Mouse (Mus musculus) cerebellum, postnatal 36 days (tissue): ENCODE measurements around the gene Gm11444.

Experiments used
- DNase-seq, 2 experiments: peaks; one replicate each; pipeline ENCODE4 v3.0.0; 2021 to 2022; ENCODE audit warnings: mixed read lengths in 2 of 2

Gene Gm11444

DNA sequence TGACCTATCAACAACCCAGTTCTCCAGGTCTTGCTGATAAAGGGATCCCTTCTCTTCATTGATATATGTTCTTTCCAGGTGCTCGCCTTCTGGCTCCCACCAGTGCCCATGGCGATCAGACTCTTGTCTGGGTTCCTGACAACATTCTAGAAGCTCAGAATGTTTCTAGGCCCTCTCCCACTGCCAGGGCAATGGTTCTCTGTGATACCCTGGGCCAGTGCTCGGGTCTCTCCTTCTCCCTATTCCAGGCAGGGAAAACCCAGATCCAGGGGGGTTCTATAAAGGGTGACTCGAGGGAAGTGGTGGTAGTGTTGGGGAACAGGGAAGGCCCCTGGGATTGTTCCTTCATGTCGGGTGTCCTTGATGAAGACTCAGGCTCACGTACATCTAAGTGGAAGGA, at the start of gene Gm11444:
Gm11444 (minus strand) TSS at position 101 of the 400 bp plus-strand sequence.
- DNase-seq: no peak

DNA sequence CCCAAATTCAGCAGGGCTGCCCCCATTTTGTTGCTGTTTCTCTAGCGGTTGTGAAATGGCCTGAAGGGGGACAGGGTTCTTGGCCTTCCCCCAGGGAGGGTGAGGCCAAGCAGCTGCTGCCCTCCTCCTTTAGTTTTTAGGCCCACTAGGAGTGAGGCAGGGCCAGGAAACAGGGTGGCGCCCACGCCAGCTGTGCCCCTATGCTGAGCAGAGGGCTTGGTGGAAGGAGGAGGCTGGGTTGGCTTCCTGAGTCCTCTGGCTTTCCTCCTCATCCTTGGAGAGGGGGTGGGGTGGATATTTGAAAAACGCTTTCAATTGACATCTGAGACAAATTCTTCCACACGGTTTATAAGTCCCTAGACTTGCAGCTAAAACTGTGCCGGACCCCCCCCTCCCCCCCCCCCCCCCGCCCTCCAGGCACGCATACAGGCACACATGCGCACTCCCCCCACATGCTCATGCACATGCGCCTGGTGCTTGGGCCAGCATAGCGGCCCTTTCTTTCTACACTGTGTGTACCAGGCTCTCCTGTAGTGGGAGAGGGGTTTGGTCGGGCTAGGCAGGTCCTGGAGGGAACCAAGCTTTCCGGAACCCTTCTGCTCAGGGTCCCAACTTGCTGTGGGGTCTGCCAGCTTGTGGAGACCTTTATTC, 46.3 kb upstream of the Gm11444 start:
- DNase-seq: no peak

DNA sequence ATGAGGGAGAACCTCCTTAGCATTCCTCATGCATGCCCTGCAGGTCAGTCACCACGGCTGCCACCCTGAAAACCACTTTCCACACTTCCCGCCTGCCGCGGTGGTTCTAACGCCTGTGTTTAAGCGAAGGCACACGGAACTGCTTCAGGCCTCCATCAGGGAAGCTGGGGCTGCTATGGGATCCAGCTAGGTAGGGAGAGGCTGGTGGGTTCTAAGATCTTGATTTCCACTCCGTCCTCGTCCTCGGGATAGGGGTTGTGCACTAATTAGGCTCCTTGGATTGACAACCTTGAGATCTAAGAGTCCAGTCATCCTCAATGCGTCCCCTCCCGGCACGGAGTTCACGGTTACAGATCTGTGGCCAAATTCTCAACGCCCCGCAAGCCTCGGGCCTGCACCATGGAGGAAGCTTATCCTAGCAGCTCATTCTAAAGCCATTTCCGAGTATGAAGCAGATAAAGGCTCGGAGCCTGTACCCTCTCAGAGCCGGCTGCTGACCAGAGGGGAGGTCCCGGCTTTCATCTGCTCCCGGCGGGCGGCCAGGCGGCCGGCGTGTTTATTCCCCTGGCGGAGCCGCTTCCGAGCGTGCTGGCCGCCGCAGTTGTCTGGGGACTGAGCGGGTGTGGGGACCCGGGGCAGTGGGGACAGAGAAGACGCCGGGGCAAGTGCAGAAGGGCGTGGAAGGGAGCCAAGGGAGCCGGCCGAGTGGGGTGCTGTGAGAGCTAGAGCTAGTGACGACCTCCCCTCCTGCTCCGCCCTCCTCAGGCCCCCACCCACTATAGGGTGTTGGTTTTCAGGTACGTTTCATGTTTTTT, 44.8 kb upstream of the Gm11444 start:
- DNase-seq: no peak

DNA sequence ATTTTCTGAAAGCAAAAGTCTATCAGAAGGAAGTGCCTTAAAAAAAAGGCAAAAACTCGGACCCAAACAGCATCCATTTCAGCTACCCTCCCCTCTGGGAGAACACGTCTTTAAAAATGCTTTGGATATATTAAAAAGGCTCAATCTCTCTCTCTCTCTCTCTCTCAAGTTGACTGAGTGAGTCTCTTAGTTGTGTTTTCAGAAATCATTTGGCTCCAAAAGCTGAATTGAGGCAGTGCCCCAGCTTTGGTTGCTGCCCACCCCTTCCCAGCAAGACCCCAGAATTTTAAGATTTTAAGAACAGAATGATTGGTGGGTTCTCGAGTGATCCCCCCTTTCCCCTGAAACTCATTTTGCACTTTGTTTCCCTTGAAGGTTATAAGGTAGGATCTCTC, 44.0 kb upstream of the Gm11444 start:
- no peak for DNase-seq

DNA sequence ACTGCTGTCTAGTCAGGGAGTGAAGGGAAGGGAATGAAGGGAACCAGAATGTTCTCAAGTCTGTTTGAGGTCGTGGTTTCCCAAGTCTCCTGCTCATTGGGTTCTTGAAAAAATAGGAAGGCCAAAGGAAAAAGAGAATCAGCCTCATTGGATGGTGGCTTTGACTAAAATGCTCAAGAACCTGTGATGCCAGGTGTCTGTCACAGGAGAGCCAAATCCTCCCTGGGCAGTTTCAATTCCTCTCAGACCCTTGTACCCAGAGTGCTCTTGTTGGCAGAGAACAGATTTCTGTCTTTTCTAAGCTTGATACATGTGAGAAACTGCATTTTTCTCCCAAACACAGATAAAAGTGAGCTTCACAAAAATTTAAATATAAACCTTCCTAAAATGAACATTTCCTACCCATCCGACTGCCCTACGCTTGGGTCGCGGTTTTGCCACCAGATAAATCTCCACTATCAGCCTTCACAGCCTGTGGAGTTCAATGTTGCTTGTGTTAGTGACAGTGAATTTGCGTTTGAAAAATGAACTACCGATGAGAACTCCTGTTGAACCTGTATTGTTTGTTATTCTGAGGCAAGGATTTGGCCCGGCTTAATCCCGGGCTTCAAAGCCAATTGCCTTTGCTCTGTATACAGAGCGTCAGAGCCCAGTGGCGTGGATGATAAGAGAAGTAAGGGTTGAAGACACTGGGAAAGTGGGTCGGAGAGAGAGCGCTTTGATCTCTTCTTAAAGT, 43.4 kb upstream of the Gm11444 start:
- no peak for DNase-seq

DNA sequence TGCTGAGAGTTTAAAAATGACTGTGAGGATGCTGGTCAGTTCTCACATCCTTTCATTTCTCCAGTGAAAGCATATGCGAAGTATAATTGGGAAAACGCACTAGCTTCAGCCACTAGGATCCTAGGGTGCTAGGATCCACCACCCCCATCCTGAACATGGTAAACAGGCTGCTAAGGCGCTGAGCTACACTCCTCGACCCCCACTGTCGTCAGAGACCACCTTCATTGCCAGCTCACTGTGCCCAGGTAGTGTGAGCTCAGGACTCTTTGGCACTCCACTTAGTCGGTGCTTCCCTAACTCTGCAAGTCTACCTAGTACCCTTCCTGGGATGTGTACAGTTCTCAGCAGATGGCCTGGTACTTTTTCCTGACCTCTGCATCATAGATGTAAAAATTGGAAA, 42.6 kb upstream of the Gm11444 start:
- no peak for DNase-seq

DNA sequence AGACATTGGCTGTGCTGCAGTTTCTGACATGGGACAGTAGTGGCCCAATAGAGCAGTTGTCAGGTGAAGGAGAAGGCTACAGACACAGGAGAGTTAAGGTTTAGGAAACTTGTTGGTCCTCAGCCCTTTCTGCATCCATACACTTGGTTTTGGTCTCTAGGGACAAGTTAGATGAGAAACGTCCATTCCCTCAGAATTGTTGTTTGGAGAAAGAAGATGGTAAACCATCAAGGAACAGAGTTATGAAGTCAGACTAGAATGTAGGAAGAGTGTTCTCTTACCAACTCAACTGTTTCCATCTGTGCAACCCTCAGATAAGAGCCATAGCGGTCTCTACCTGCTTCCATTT, 41.5 kb upstream of the Gm11444 start:
- no peak for DNase-seq

DNA sequence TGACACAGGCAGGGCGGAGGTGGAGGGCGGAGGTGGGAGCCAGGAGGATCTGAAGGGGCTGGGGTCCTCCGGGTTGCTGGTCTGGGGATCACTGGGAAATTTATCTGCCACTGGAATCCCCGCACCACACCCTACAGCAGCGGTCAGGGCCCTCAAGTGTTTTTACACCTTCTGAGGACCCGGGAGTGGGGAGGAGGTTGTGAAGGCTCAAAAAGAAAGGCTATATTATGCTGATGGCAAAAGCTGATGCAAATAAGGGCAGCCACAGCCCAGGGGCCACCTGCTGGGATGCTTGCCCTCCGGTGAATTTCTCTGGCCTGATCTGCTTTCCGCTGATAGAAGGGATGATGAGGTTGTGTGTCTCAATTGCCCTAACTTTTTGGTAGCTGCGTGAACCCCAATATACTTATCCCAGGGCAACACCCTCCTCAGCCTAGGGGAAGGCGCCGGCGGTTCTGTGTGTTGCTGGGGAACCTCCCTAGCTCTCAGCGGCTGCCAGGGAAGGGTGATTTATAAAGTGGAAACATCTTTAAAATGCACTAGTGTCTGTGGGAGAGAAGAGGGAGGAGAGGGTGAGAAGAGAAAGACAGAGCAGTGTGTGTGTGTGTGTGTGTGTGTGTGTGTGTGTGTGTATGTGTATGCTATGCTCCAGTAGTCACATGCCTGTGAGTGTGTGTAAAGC, 41.0 kb upstream of the Gm11444 start:
- DNase-seq: no peak

DNA sequence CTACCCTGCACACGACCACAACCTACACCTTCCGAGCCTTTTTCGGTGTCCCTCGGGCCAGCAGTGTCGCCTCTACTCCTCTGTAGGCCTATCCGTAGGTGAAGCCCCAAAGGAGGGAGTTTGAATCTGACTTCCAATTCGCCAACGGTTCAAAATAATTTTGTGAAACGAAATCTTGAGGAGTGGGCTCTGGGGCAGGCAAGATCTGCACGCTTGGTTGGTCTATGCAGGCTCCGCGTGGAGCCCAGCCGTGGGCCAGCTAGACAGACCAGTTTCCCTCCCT, 40.4 kb upstream of the Gm11444 start:
- peak in 1 of 2 experiments; percentile 14 for DNase-seq

DNA sequence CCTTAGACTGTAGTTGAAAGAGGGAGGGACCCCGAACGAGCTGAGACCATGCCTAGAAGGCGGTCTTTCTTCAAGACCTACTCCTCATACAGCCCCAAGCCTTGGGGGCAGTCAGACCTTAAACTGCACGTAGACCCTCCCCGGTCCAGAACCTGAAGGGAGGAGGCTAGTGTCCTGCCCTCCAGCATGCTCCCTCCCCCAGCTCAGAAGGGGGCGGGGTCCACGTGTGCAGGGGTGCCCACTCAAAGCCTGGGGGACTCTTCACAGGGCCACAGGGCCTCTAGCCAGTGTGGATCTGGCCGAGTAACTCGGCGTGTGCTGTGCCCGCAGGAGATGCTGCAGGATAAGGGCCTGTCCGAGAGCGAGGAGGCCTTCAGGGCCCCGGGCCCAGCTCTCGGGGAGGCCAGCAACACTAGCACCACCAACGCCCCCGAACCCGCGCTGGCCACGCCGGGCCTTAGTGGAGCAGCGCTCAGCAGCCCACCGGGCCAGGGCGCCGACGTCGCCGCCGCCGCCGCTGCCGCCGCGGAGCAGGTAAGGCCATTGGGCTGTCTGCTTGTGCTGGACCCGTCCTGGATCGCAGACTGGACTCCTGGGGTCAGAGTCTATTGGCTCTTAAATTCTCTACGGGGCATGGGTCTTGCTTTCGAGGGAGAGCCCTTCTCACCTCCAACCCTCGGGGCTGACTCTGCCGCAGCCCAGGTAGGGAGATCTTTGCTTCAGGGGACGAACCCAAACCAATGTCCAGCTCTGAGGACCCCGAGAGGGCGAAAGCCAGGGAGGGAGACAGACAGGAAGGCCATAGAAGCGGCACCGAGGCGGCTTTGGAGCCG, 39.8 kb upstream of the Gm11444 start:
- DNase-seq: no peak

DNA sequence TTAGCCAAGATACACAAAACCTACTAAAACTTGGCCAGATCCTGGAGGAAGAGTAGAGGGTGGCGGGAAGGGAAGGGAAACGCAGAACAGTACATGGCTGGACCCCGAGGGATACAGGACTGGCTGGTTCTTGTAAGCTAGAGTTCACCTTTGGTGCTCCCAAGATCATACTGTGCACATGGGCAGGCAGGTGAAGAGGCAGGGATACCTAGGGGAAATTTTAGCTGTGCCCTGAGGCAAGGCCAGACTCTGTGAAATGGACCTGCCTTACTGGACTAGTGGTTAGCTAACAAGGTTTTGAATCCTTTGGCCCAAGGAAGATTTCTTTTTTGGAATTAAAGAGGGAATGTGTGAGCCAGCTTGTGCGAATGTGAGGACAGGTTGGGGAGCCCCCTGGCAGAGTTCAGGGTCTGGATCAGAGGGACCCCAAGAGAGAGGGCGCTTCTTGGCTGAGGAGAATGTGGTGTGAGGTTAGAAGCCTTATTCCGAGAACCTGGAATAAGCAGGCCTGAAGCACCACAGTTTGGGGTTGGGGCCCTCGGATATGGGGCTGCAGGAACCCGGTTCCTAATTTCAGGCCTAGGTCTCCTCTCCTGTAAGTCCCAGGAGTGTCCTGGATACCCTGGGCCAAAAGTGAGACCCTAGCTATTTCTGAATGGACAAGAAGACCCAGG, 39.1 kb upstream of the Gm11444 start:
- no peak for DNase-seq

DNA sequence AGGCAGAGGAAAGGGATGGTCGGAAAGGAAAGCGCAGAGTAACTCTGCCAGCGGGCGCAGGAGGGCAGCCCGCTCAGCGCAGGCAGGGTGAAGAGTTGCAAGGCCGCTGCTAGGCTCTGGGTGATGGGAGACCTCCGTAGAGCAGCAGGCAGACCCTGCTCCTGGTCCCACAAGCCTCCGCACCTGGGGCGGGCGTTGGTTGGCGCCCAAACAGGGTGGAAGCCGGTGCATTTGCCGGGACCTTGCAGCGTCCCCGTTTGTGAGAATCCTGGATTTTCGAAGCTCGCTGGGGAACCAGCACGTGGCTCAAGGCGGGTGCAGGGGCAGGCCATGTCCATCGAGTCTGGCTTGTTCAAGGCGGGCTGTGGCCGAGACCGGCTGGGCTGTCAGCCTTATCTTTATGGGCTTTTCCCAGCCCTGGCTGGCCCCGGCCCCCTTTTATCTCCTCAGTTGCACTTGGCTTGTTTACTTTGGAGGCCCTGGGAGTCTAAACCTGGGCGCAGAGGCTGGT, 38.4 kb upstream of the Gm11444 start:
- no peak for DNase-seq

DNA sequence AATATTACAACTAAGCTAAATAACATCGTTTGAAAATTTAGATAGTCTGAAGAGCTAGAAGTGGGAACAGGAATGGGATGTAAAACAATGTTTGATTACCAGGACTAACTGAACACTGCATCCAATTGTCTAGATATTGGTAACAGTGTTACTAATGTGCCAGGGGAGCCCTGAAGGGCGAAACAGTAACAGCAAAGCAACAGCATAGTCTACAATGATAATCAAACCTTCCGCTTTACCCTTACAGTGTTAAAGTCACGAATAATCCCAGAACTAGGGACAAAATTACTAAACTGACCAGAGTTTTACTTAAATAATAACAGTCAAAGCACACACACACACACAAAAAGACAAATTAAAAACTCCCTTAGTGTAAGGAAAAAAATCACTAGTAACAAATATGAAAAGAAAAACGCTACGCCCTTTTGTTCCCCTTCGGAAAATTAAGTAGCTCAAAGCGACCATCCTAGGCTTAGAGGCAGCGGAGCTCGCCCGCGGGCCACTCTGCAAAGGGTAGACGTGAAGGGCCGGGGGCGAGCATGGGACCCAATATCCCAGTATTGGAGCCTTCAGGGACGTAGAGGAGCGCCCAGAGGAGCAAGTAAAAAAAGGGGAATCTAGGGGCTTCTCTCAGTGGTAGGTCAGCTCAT, 37.8 kb upstream of the Gm11444 start:
- no peak for DNase-seq

DNA sequence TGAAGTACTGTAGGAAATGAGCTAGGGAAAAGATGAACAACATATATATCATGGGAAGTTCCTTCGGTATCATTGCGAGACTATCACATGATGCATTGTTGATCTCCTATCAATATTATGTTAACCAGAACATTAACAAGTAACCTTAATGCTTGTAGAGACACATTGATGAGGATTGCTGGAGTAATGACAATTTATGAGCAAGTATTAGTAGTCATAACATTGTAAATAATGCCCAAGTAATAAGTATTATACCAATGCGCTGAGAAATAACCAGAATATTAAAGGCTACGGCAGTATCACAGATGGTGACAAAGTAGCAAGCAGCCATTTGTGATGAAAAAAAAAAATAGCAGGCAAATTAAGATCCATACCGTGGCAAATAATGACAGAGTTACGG, 37.1 kb upstream of the Gm11444 start:
- no peak for DNase-seq

DNA sequence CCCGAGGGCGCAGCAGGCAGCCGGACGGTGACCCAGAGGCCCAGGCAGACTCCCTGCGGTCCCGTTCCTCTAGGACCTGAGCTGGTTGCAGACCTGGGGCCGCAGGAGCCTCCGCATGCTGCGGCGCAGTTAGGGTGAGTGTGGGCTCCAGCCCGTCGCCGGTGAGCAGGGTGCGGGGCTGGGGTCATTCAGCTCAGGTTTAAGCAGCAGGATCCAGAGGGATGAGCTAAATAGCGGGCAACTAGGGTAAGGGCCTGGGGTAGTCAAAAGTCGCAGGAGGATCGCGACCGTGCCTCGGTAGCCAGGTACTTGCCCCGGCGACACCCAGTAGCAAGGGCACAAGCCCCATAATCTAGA, 36.3 kb upstream of the Gm11444 start:
- DNase-seq: no peak

DNA sequence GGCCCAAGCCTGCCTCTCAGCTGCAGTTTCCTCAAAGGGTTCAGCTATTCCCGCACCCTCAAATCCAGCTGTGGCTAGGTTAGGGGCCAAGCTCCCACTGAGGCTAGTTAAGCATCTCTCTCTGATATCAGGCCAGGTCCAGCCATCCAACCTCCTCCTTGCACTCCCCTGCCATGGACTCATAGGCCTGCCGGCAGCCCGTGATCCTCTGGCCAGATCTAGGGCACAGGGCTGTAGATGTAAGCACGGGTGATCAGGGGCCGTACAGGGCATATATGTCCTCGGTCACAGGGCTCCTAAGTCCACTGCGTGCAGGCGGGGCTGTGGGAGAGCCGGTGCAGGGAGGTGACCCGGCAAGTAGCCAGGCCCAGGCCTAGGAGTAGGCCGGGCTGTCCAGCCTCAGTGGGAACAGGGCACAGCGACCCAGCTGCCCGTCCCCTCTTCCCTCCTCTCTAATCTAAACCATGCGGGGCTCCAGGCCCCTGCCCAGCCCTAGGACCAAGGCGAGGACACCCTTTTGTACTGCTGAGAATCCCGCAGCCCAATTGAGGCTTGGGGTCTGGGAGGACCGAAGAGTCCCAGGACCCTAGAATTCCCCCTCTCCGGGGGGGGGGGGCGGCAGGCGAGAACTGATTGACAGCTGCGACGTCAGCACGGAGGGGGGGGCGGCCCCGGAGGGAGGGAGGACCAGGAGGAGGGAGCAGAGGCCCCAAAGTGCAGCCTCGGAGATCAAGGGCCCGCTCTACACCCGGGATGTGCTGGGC, 35.7 kb upstream of the Gm11444 start, which contains the start of gene Tbx4:
Tbx4 (plus strand) TSS at position 758 of the 764 bp plus-strand sequence.
- DNase-seq: no peak

DNA sequence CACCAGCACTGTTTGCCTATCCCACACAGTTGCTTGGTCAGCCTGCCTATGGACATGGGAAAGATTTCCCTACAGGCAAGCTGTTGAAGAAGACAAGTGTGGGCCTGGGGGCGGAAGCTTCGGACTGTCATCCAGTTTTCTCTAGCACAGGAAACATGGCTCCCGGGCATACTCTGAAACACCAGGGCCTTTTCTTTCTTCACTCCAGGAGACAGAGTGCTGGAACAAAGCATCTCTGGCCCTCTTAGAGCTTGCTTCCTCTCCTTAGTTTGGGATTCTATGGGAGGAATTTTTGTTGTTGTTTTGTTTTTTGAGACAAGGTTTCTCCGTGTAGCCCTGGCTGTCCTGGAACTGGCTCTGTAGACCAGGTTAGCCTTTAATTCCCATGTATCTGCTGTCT, 34.4 kb upstream of the Gm11444 start:
- DNase-seq: no peak

DNA sequence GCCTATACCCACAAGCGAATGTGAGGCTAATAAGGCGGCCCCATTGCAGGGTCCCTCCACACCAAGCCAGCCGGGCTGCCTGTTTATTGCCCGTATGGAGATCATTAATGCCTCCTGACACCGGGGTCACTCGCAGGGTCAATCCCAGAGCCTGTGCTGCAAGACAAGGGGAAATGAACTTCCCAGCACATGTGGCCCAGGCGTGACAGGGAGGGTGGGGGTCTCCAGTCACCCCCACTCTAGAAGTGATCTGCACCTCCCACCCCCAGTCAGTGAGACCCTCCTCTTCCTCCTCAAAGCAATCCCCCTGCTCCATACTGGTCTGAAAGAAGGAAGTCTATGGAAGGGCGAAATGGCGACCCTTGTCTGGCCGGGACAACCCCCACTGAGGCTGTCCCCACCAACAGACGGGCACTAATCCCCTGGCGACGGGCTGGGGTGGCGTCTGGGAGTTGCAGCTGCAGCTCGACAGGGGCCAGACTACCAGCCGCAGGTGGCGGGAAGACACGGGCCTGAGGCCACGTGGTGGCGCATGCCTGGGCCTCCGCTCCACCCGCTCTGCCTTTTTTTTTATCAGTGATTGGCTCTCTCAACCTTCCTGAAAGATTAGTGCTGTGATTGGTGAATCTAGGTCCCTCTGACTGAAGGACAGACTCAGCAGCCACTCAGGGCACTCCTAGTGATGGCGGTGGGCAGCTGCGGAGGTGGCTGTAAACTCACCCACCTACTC, 26.1 kb upstream of the Gm11444 start:
- no peak for DNase-seq

DNA sequence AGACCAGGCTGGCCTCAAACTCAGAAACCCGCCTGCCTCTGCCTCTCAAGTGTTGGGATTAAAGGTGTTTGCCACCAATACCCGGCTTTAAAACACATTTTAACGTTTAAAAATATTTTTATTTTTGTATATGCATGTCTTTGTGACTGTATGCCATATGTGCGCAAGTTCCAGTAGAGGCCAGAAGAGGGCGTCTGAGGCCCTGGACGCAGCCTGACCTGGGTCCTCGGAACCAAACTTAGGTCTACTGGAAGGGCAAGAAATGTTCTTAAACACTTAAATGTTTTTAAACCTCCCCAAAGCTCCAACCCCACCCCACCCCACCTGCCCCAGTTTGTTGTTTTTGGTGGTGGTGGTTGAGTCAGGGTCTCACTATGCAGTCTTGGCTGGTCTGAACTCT, 14.2 kb upstream of the Gm11444 start:
- DNase-seq: no peak
